Mouse (Mus musculus) stomach, postnatal 0 days (tissue): ENCODE data around the gene Raly.

Experiments used
- CTCF ChIP-seq: IDR thresholded peaks from 2 replicates; pipeline ENCODE4 v1.5.1; 2016; ENCODE audit warnings: antibody characterized with exemption, low read depth, mild to moderate bottlenecking, moderate library complexity
- EP300 ChIP-seq: optimal IDR thresholded peaks from 2 replicates; pipeline ENCODE3; 2016; ENCODE audit warnings: antibody characterized with exemption

GRCm38 (mm10) chr2:154767051-154767450 is 23.8 kb upstream of the Raly start:
- TF ChIP-seq CTCF (no peak), EP300 (no peak)
